Mouse (Mus musculus) olfactory bulb, adult 2 months (tissue): ENCODE data around the gene Fam174b. TPM values are rescaled to one million over a fixed set of nuclear protein-coding genes. Genes with fewer than 3 reads are reported as not detected.

Experiments used
- H3K27ac ChIP-seq: fragments of 200-500 bp; 2 replicates; pipeline ENCODE4 v1.5.1; 2012; ENCODE audit warnings: low read depth, low read length; ENCODE audit not compliant: insufficient read depth
- H3K4me1 ChIP-seq: fragments of 200-500 bp; 2 replicates; pipeline ENCODE4 v1.6.1; 2012; ENCODE audit warnings: low read length; ENCODE audit not compliant: control insufficient read depth, insufficient read depth
- H3K4me3 ChIP-seq: fragments of 200-500 bp; 2 replicates; pipeline ENCODE4 v1.5.1; 2012; ENCODE audit warnings: mild to moderate bottlenecking, low read depth, low read length, moderate library complexity; ENCODE audit not compliant: insufficient read depth
- CTCF ChIP-seq: fragments of 200-500 bp; IDR thresholded peaks from 2 replicates; pipeline ENCODE4 v1.5.1; 2012; ENCODE audit warnings: low read depth, mild to moderate bottlenecking, low read length, moderate library complexity; ENCODE audit not compliant: insufficient read depth
- POLR2A ChIP-seq: fragments of 200-500 bp; IDR thresholded peaks from 2 replicates; pipeline ENCODE4 v1.6.1; 2012; ENCODE audit warnings: mild to moderate bottlenecking, low read depth, low read length, moderate library complexity; ENCODE audit not compliant: insufficient read depth
- WGBS: fragments of 180-500 bp; shearing (Covaris S2); methylation state at CpG from one replicate; pipeline ENCODE4 v1.1.7; 2018; 5-methylcytosine and 5-hydroxymethylcytosine counted together
- polyA plus RNA-seq: library from polyadenylated mRNA; stranded (reverse); fragments of >200 nt; gene quantifications from 2 replicates; pipeline ENCODE4 v1.2.4, GENCODE M21; 2012; ENCODE audit warnings: low replicate concordance; ENCODE audit not compliant: missing spikeins, insufficient read depth, insufficient read length

The Fam174b gene
- polyA plus RNA-seq = not detected in 2 replicates

DNA sequence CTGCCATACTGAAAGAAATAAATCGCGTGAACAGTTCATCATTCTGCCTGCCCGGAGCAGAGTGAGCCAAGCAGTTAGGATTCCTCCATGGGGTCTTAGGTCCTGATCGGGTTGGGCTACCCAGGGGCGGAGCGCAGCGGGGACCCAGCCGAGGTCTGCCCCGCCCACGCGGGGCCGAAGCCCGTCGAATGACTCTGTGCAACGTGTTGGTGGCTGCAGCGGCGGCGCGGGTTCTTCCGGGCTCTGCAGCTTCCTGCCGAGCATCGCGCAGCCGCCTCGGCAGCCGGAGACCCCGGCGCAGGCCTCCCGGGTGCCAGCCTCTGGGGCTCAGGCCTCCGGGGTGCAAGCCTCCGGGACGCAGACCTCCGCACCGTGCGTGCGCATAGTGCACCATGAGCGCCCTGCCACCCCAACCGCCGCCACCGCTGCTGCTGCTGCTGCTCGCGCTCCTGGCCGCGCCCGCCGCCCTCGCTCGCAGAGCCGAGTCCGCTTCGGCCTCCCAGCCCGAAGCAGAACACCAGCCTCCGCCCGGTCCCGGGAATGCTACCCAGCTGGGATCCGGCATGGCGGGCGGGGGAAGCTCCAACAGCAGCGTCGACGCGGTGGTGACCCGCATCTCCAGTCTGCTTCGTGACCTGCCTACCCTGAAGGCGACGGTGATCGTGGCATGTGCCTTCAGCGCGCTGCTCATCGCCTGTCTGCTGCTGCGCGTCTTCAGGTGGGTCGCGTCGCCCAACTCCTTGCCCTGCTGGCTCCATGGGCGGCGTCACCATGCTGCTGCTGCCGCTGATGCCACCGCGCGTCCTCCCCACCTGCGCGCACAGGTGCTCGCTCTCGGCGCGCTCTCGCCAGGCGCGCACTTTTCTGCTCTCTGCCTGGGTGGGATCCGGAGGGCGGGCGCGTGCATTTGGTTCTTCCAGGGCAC is at the start of gene Fam174b:
Fam174b (plus strand) TSS at position 192 of the 925 bp plus-strand sequence.
- under 1% methylated on average over 94 of the region's 94 CpGs for WGBS
- Histone ChIP-seq H3K4me1 (peaks cover 18% of the 10 kb centered on the region), H3K27ac (peak within 1 kb of the TSS; percentile 84), H3K4me3 (peak within 1 kb of the TSS; percentile 64)
- TF ChIP-seq POLR2A (peak; percentile 36), CTCF (no peak)

DNA sequence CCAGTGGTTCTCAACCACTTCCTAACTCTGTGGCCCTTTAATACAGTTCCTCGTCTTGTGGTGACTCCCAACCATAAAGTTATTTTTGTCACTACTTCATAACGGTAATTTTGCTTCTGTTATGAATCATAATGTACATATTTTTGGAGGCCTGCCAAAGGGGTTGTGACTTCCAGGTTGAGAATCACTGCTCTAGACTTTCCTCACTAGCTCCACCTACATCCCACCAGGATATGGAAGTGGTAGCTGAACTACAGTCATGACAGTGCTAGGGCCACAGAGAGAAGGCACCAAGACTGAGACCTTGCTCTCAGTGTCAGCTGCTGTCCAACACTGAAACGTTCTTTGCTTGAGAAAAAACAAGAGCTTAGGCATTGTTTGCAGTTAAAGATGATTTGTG is 43.0 kb upstream of the Fam174b start:
- Histone ChIP-seq H3K27ac (no peak overlapping the region), H3K4me1 (no peaks in the 10 kb centered on the region), H3K4me3 (no peak overlapping the region)
- TF ChIP-seq POLR2A (no peak), CTCF (no peak)
- WGBS = 73% methylated on average over 3 of the region's 3 CpGs

DNA sequence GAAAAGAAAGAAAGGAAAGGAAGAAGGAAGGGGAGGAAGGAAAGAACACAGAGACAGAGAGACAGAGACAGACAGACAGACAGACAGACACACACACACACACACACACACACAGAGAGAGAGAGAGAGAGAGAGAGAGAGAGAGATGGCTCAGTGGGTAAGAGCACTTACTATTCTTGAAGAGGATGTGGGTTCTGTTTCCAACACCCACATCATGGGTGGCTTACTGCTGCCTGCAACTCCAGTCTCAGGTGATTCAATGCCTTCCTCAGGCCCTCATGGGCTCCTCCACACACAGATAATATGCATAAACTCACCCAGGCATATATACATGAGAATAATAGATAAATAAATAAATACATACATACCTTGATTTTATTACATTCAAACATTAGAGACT is 35.8 kb upstream of the Fam174b start:
- TF ChIP-seq POLR2A (no peak), CTCF (no peak)
- no peak overlapping the region for H3K27ac ChIP-seq
- H3K4me3 ChIP-seq = no peak overlapping the region
- no peaks in the 10 kb centered on the region for H3K4me1 ChIP-seq

- TF ChIP-seq POLR2A = no peak
- TF ChIP-seq CTCF = no peak
- H3K4me1 ChIP-seq = 0 out of 2 replicates have a peak, but pooled peaks cover 2% of the 10 kb centered on the region
- H3K4me3 ChIP-seq = no peak overlapping the region
- 92% methylated on average over 8 of the region's 8 CpGs for WGBS
- H3K27ac ChIP-seq = no peak overlapping the region
These were observed 26.6 kb upstream of the Fam174b start for GRCm38 (mm10) chr7:73713506-73713905.

GRCm38 (mm10) chr7:73715928-73716749 is 24.0 kb upstream of the Fam174b start:
- no peak for TF ChIP-seq CTCF
- no peak for TF ChIP-seq POLR2A
- 0 out of 2 replicates have a peak, but pooled peaks cover 2% of the 10 kb centered on the region for H3K4me1 ChIP-seq
- 52% methylated on average over 15 of the region's 15 CpGs for WGBS
- H3K27ac ChIP-seq = no peak overlapping the region
- H3K4me3 ChIP-seq = no peak overlapping the region

DNA sequence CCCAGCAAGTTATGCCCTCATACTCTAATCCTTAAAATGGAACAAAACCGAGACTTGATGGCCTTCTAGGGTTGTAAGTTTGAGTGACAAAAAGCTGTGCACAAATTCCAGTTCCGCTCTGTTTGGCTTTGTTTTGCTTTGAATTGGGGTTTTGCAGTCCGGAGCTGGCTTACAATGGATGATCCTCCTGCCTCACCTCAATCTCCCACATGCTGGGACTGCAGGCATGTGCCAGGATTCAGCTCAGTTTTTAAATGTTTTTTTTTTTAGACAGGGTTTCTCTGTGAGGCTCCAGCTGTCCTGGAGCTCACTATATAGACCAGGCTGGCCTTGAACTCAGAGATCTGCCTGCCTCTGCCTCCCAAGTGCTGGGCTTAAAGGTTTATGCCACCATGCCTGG is 23.3 kb upstream of the Fam174b start:
- Histone ChIP-seq H3K27ac (no peak overlapping the region), H3K4me1 (0 out of 2 replicates have a peak, but pooled peaks cover 2% of the 10 kb centered on the region), H3K4me3 (no peak overlapping the region)
- no peak for TF ChIP-seq CTCF
- no peak for TF ChIP-seq POLR2A
- 61% methylated on average over 3 of the region's 3 CpGs for WGBS

DNA sequence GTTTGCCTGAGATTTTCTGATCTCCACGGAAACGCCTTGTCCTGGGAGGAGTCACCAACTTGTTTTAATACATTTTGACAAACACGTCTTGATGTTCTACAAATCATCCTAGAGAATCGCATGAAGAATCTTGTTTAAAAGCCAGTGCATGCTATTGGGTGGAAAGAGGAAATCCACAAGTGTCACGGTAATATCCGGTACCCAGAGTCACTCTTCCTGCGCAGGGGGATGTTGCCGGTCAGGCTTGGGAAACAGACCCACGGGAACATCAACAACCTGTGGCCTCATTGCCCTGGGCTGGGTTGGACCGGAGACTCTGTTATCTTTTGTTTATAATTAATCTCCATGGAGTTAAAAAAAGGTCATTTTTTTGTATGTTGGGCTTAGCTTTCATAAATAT is 22.1 kb upstream of the Fam174b start:
- H3K27ac ChIP-seq = no peak overlapping the region
- H3K4me1 ChIP-seq = 0 out of 2 replicates have a peak, but pooled peaks cover 2% of the 10 kb centered on the region
- no peak overlapping the region for H3K4me3 ChIP-seq
- WGBS = 87% methylated on average over 10 of the region's 10 CpGs
- no peak for TF ChIP-seq POLR2A
- TF ChIP-seq CTCF = no peak

- no peak for TF ChIP-seq CTCF
- no peak for TF ChIP-seq POLR2A
- H3K27ac ChIP-seq = no peak overlapping the region
- 0 out of 2 replicates have a peak, but pooled peaks cover 2% of the 10 kb centered on the region for H3K4me1 ChIP-seq
- H3K4me3 ChIP-seq = no peak overlapping the region
- 76% methylated on average over 5 of the region's 5 CpGs for WGBS
These were observed 21.6 kb upstream of the Fam174b start for GRCm38 (mm10) chr7:73718497-73719007.

GRCm38 (mm10) chr7:73721046-73721445 is 19.1 kb upstream of the Fam174b start:
- TF ChIP-seq POLR2A (no peak), CTCF (no peak)
- no peak overlapping the region for H3K27ac ChIP-seq
- no peak overlapping the region for H3K4me3 ChIP-seq
- 40% methylated on average over 3 of the region's 3 CpGs for WGBS
- no peaks in the 10 kb centered on the region for H3K4me1 ChIP-seq
